Mouse (Mus musculus) erythroblast, embryonic 14.5 days (primary cell): ENCODE data around the gene Lman1l.

Experiments
- GATA1 ChIP-seq: IDR thresholded peaks from 2 replicates; pipeline ENCODE4 v1.6.1; 2012; ENCODE audit warnings: low read length, inconsistent platforms, mixed read lengths
- TAL1 ChIP-seq: IDR thresholded peaks from 3 replicates; pipeline ENCODE4 v1.6.1; 2012; ENCODE audit warnings: low read length, inconsistent platforms, mixed read lengths

DNA sequence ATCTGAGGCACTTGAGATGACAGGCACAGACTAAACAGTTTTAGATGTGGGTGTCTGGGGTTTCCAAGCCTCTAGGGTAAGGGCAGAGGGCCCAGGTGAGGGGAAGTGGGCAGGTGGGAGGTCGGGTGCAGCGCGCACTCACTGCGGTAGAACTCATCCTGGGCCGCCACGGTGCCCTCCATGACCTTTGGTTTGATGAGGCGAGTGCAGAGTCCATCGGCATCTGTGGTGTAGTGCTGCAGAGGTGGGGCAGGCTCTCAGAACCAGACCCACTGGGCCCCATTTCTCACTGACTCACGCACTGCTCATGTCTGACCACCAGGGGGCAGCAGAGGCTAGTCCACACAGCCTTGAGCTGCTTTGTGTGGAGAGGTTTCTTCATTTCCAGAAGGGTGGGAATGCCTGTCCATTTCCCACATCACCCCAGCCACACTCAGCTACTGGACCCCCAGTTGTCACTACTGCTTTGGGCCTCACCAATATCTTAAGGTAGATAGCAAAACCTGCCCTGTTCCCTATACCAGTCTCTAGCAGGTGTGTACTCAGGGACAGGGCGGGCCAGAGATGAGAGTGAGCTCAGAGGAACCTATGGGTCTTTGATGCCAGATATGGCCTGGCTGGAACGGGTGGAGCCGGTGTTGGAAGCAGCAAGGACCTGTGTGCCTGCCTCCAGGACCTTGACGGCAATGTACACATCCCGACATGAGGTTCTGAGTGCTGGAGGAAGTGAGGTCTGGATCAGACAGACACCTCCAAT, 8.7 kb upstream of the Lman1l start:
- TF ChIP-seq TAL1: no peak
- no peak for TF ChIP-seq GATA1
